Mouse (Mus musculus): ENCODE data around the gene Dgkz. TPM values are rescaled to one million over a fixed set of nuclear protein-coding genes. Genes with fewer than 3 reads are reported as not detected.

Dgkz gene
- total and polyA plus RNA-seq, 2 experiments from 2014 or later: 36.6 to 144 TPM

GRCm38 (mm10) chr2:91957096-91957495, 18.6 kb downstream of the Dgkz start:
- TF ChIP-seq CTCF (IDR thresholded peaks at IDR 0.05): no peak
- no peak for DNase-seq (ENCODE audit: low spot score)
- H3K9ac ChIP-seq (replicated peaks; ENCODE audit: low read length, poor library complexity, severe bottlenecking): no peak overlapping the region
- 39% methylated on average over 4 of the region's 4 CpGs for WGBS
- H3K27me3 ChIP-seq (ENCODE audit: insufficient read depth, low read length): no peaks in the 10 kb centered on the region
- peaks cover 10% of the 10 kb centered on the region; the same call in 1 of the 2 replicates for H3K4me1 ChIP-seq (ENCODE audit: insufficient read depth, low read length)
- no peak overlapping the region for H3K4me2 ChIP-seq (ENCODE audit: low read depth, low read length, poor library complexity, severe bottlenecking)
- H3K4me3 ChIP-seq (ENCODE audit: low read depth, low read length): no peak overlapping the region
- no peaks in the 10 kb centered on the region for H3K36me3 ChIP-seq (ENCODE audit: insufficient read depth, low read length)
- no peak; the same call in 1 of the 2 replicates for ATAC-seq (ENCODE audit: low FRiP score)
- H3K27ac ChIP-seq (ENCODE audit: low read depth, low read length): no peak overlapping the region
- no peaks in the 10 kb centered on the region for H3K9me3 ChIP-seq (ENCODE audit: low read length)

- no peak for TF ChIP-seq CTCF (IDR thresholded peaks at IDR 0.05)
- H3K27me3 ChIP-seq (ENCODE audit: insufficient read depth, low read length): no peaks in the 10 kb centered on the region
- no peak overlapping the region for H3K27ac ChIP-seq (ENCODE audit: low read depth, low read length)
- H3K36me3 ChIP-seq (ENCODE audit: insufficient read depth, low read length): no peaks in the 10 kb centered on the region
- H3K9ac ChIP-seq (replicated peaks; ENCODE audit: low read length, poor library complexity, severe bottlenecking): no peak overlapping the region
- no peak overlapping the region for H3K4me3 ChIP-seq (ENCODE audit: low read depth, low read length)
- DNase-seq (ENCODE audit: low spot score): no peak
- H3K4me2 ChIP-seq (ENCODE audit: low read depth, low read length, poor library complexity, severe bottlenecking): no peak overlapping the region
- ATAC-seq (ENCODE audit: low FRiP score): no peak
- 84% methylated on average over 6 of the region's 6 CpGs for WGBS
- no peaks in the 10 kb centered on the region for H3K9me3 ChIP-seq (ENCODE audit: low read length)
- H3K4me1 ChIP-seq (ENCODE audit: insufficient read depth, low read length): peaks cover 6% of the 10 kb centered on the region; the same call in 1 of the 2 replicates
Observed at GRCm38 (mm10) chr2:91955875-91956274, 19.8 kb downstream of the Dgkz start.

- Histone ChIP-seq H3K9ac (replicated peaks; ENCODE audit: low read length, poor library complexity, severe bottlenecking) (no peak overlapping the region), H3K27ac (ENCODE audit: low read depth, low read length) (no peak overlapping the region), H3K36me3 (ENCODE audit: insufficient read depth, low read length) (no peaks in the 10 kb centered on the region), H3K27me3 (ENCODE audit: insufficient read depth, low read length) (no peaks in the 10 kb centered on the region), H3K4me2 (ENCODE audit: low read depth, low read length, poor library complexity, severe bottlenecking) (no peak overlapping the region), H3K9me3 (ENCODE audit: low read length) (no peaks in the 10 kb centered on the region), H3K4me1 (ENCODE audit: insufficient read depth, low read length) (peaks cover 8% of the 10 kb centered on the region; the same call in 1 of the 2 replicates), H3K4me3 (ENCODE audit: low read depth, low read length) (no peak overlapping the region)
- no peak for DNase-seq (ENCODE audit: low spot score)
- WGBS: 83% methylated on average over 4 of the region's 4 CpGs
- no peak for TF ChIP-seq CTCF (IDR thresholded peaks at IDR 0.05)
- ATAC-seq (ENCODE audit: low FRiP score): no peak
Observed at GRCm38 (mm10) chr2:91955121-91955591, 20.5 kb downstream of the Dgkz start.

DNA sequence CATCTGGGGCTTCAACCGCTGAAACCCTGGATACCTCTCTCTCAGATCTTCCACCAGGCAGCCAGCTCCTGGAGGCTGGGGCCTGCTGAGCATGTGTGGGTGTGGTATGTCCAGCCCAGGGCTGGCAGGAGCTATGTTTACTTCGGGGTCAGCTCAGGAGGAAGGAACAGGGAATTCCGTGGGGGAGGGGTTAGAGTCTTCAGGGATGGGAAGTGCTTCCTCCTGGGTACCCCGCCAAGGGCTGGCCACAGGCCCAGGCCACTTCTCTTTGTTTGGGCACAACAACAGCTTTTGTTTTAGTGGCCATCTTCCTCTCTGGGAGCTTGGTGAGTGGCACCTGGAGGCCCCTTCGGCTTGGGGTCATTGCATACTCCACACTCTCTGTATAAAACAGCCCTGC, 21.8 kb downstream of the Dgkz start:
- TF ChIP-seq CTCF (IDR thresholded peaks at IDR 0.05): 0 out of 2 replicates have a peak, but pooled peaks have one; percentile 17
- DNase-seq (ENCODE audit: low spot score): no peak
- Histone ChIP-seq H3K9ac (replicated peaks; ENCODE audit: low read length, poor library complexity, severe bottlenecking) (no peak overlapping the region), H3K4me3 (ENCODE audit: low read depth, low read length) (no peak overlapping the region), H3K27me3 (ENCODE audit: insufficient read depth, low read length) (no peaks in the 10 kb centered on the region), H3K36me3 (ENCODE audit: insufficient read depth, low read length) (no peaks in the 10 kb centered on the region), H3K27ac (ENCODE audit: low read depth, low read length) (no peak overlapping the region), H3K4me1 (ENCODE audit: insufficient read depth, low read length) (0 out of 2 replicates have a peak, but pooled peaks cover 15% of the 10 kb centered on the region), H3K4me2 (ENCODE audit: low read depth, low read length, poor library complexity, severe bottlenecking) (no peak overlapping the region), H3K9me3 (ENCODE audit: low read length) (no peaks in the 10 kb centered on the region)
- ATAC-seq (ENCODE audit: low FRiP score): no peak
- WGBS: 35% methylated on average over 5 of the region's 5 CpGs

DNA sequence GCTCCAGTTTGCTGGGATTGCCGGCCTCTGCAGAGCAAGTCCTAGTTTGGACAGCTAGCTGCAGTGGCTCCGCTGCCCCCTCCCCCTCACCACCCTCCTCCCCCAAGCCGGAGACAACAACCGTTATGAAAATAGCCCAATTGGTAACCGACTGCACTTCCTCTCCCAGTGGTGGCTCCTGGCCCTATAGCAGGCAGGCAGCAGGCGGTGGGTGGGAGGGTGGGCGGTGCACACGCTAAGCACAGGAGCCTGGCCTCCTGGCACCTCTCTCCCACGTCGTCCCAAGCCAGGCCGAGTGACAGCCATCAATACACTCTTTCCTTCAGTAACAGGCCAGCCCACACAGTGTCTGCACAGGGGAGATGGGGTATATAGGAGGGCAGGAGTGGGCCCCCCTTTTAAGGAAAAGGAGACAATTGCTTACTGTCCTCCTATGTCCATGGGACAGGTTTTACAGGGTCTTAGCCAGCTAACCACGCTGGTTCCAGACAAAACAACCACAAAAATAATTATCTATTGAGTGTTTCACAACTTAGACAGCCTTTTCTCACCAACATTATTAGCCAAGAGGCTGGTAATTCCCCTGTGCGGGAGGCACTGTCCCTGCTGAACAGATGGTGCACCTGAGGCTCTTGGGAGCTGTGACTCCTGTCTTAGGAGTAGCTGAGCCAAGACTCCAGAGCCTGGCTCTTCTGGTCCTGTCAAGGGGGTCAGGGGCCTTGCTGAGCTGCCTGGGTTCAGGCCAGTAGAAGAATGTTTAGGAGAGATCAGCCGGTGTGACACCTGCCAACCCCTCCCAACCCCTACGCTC, 25.2 kb downstream of the Dgkz start:
- no peaks in the 10 kb centered on the region for H3K27me3 ChIP-seq (ENCODE audit: insufficient read depth, low read length)
- DNase-seq (ENCODE audit: low spot score): no peak
- no peak overlapping the region for H3K4me3 ChIP-seq (ENCODE audit: low read depth, low read length)
- TF ChIP-seq CTCF (IDR thresholded peaks at IDR 0.05): no peak
- 26% methylated on average over 15 of the region's 15 CpGs for WGBS
- H3K4me1 ChIP-seq (ENCODE audit: insufficient read depth, low read length): 0 out of 2 replicates have a peak, but pooled peaks cover 14% of the 10 kb centered on the region
- peak; percentile 18; the same call in 1 of the 2 replicates for ATAC-seq (ENCODE audit: low FRiP score)
- 0 out of 2 replicates have a peak overlapping the region, but pooled peaks have one; percentile 19 for H3K9ac ChIP-seq (replicated peaks; ENCODE audit: low read length, poor library complexity, severe bottlenecking)
- H3K27ac ChIP-seq (ENCODE audit: low read depth, low read length): 0 out of 2 replicates have a peak overlapping the region, but pooled peaks have one; percentile 32
- H3K4me2 ChIP-seq (ENCODE audit: low read depth, low read length, poor library complexity, severe bottlenecking): peak overlapping the region; percentile 26
- H3K36me3 ChIP-seq (ENCODE audit: insufficient read depth, low read length): no peaks in the 10 kb centered on the region
- H3K9me3 ChIP-seq (ENCODE audit: low read length): no peaks in the 10 kb centered on the region

Data from midbrain, postnatal 0 days (tissue).